Mouse (Mus musculus) midbrain, embryonic 10.5 days (tissue): ENCODE results near the gene Tmc4. TPM values are rescaled to one million over a fixed set of nuclear protein-coding genes. Genes with fewer than 3 reads are reported as not detected.

Source experiments
- DNase-seq: peaks from one replicate; pipeline ENCODE4 v3.0.0-alpha.2; 2017; ENCODE audit warnings: low spot score
- H3K27ac ChIP-seq: fragments of 300-500 bp; sonication (generic); replicated peaks from 2 replicates; pipeline ENCODE4 v1.5.1; 2016; ENCODE audit warnings: mild to moderate bottlenecking
- H3K27me3 ChIP-seq: fragments of 300-500 bp; sonication (generic); 2 replicates; pipeline ENCODE4 v1.6.1; 2016; ENCODE audit warnings: low read depth, mild to moderate bottlenecking; ENCODE audit not compliant: poor library complexity, severe bottlenecking
- H3K36me3 ChIP-seq: fragments of 300-500 bp; sonication (generic); 2 replicates; pipeline ENCODE4 v1.6.1; 2016; ENCODE audit warnings: mild to moderate bottlenecking, moderate library complexity
- H3K4me1 ChIP-seq: fragments of 300-500 bp; sonication (generic); 2 replicates; pipeline ENCODE4 v1.6.1; 2016
- H3K4me3 ChIP-seq: fragments of 300-500 bp; sonication (generic); 2 replicates; pipeline ENCODE4 v1.5.1; 2016; ENCODE audit warnings: mild to moderate bottlenecking, moderate library complexity
- H3K9me3 ChIP-seq: fragments of 300-500 bp; sonication (generic); replicated peaks from 2 replicates; pipeline ENCODE4 v1.6.1; 2016; ENCODE audit warnings: mild to moderate bottlenecking
- whole genome bisulfite sequencing: fragments of 180-500 bp; shearing (Covaris S2); methylation state at CpG from one replicate; pipeline ENCODE4 v1.1.7; 2016; 5-methylcytosine and 5-hydroxymethylcytosine counted together
- polyA plus RNA-seq: library from polyadenylated mRNA; unstranded; fragments of >200 nt; fragmentation: Nextera tagmentation; extraction: Ambion mirVana; gene quantifications from 2 replicates; pipeline ENCODE4 v1.2.1, GENCODE M21; 2016

The Tmc4 gene
- polyA plus RNA-seq, 1 experiment from 2014 or later: 3.1 TPM

DNA sequence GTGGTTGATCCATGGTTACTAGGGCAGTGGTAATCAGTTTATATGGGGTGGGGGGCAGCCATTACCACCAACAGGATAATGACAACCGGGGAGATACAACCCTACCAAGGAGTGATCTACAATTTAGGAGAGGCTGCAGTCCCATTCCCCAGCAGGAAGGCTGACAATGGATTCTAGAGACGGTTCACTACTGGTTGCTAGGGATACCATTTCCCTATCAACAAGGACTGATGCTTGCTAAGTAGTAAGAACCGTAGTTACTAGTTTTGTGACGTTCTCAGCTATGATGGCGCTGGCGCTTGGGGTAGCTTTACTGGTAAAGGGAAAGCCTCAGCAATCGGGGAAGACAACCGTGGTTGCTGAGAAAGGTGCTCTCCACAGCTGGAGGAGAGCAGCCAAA is 7.3 kb upstream of the Tmc4 start:
- Histone ChIP-seq H3K27ac (peak overlapping the region; percentile 78), H3K27me3 (no peaks in the 10 kb centered on the region), H3K4me3 (0 out of 2 replicates have a peak overlapping the region, but pooled peaks have one; percentile 0), H3K9me3 (peaks cover 3% of the 10 kb centered on the region; the same call in 1 of the 2 replicates), H3K4me1 (peaks cover 25% of the 10 kb centered on the region), H3K36me3 (peaks cover 45% of the 10 kb centered on the region)
- no peak for DNase-seq
- 82% methylated on average over 8 of the region's 8 CpGs for WGBS

DNA sequence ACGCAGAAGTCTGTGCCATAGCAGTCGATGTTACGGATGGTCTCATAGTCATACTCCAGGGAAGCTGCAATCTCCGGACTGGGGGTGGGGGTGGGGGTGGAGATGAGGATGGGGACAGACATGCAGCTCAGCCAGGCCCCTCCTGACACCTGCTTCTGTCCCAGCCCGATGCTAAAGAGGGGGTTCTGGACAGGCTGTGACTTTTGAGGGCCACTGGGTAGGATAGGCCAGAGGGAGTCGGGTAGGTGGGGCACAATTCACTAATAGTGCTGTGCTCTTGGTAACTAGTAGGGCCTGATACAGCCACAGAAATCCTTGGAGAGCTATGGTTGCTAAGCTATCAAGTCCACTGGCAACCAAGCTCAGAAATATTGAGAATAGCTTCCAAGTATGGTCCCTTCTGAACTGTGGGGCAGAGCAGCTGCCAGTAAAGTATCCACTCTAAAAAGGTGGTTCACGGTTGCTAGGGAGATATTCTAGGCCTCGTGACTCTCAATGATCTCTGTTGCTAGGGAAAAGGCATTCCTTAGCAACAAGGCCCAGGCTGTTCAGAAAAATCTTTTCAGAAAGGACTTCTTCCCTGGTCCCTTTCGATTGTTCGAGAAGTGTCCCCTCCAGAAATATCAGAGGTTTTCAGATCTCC is 6.7 kb upstream of the Tmc4 start:
- Histone ChIP-seq H3K36me3 (peaks cover 45% of the 10 kb centered on the region), H3K27ac (peak overlapping the region; percentile 78)

DNA sequence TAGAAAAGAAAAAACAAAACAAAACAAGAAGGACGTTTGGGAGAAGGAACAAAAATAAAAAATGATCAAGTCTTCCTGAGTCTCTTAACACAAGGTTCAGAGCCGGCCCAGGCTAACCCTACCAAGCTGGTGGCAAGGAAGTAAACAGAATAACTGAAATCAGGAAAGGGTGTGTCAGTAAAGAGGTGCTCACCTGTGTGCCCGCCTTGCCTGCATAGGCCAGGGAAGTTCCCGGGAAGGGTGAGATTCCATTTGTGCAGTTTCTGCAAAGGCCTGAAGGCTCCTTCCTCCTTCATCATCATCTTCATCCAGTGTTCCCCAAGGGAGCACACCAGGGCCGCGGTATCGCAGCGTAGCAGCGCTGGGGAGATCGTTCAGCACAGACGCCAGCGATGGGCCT is 982 bp downstream of the Tmc4 start:
- peaks cover 15% of the 10 kb centered on the region; the same call in 1 of the 2 replicates for H3K36me3 ChIP-seq
- H3K27me3 ChIP-seq: no peaks in the 10 kb centered on the region
- no peak overlapping the region for H3K27ac ChIP-seq
- H3K4me3 ChIP-seq: no peak overlapping the region
- H3K9me3 ChIP-seq: no peaks in the 10 kb centered on the region
- peaks cover 3% of the 10 kb centered on the region; the same call in 1 of the 2 replicates for H3K4me1 ChIP-seq
- no peak for DNase-seq
- 89% methylated on average over 12 of the region's 12 CpGs for WGBS

More for the DNA sequence above, 6.7 kb upstream of the Tmc4 start:
- no peak for DNase-seq
- H3K9me3 ChIP-seq: peaks cover 3% of the 10 kb centered on the region; the same call in 1 of the 2 replicates
- WGBS: 71% methylated on average over 10 of the region's 10 CpGs
- H3K4me1 ChIP-seq: peaks cover 25% of the 10 kb centered on the region
- H3K4me3 ChIP-seq: 0 out of 2 replicates have a peak overlapping the region, but pooled peaks have one; percentile 14
- no peaks in the 10 kb centered on the region for H3K27me3 ChIP-seq

DNA sequence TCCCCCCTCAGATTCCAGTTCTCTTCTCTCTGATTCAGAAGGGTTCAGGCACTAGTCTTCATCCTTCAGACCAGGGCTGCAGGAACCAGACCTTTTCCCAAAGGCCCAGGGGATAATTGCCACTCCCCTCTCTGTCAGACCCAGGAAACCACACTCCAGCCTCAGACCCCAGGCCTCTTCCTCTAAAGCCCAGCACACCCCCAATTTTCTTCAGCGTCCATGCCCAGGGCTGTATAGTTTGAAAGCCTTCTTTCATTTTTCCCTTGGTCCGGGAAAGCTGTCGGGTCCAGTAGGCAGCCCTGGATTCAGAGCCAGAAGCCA is 2.2 kb downstream of the Tmc4 start:
- Histone ChIP-seq H3K27me3 (no peaks in the 10 kb centered on the region), H3K36me3 (peaks cover 8% of the 10 kb centered on the region; the same call in 1 of the 2 replicates), H3K27ac (no peak overlapping the region), H3K4me3 (no peak overlapping the region), H3K9me3 (no peaks in the 10 kb centered on the region), H3K4me1 (peaks cover 3% of the 10 kb centered on the region; the same call in 1 of the 2 replicates)
- WGBS: 68% methylated on average over 3 of the region's 3 CpGs
- DNase-seq: no peak

DNA sequence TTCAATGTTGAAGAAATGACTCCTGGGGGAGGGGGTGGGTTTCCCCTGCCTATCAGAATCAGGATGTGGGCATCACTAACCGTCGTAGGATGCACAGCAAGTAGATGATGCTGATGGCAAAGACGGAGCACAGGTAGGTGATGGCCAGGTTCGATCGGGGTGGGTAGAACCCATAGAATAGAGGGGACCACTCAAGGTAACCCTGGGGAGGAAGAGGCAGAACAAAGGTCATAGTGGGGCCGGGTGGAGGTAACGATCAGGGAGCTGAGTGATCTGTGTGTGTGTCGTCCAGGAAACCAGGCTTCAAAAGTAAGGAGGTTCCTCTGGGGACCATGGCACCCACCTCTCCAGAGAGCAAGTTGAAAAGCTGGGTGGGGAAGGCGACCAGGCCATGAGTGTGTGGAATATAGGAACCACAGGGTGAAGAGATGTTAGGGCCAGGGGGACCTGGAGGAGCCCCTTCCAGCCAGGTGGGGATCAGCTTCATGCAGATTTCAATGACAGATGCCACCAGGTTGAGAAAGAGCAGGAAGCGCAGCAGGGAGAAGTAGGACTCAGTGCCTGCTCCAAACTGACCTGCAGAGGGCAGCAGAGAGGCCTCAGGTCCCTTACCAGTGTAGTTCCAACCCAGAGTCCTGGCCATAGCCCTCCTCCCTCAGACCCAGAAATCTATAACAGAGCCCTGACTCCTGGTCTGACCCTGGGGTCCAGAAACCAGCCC is 2.7 kb downstream of the Tmc4 start:
- H3K36me3 ChIP-seq: peaks cover 7% of the 10 kb centered on the region; the same call in 1 of the 2 replicates
- H3K4me1 ChIP-seq: peaks cover 3% of the 10 kb centered on the region; the same call in 1 of the 2 replicates
- WGBS: 73% methylated on average over 10 of the region's 10 CpGs
- peak overlapping the region; percentile 20; the same call in 1 of the 2 replicates for H3K4me3 ChIP-seq
- no peaks in the 10 kb centered on the region for H3K27me3 ChIP-seq
- H3K9me3 ChIP-seq: no peaks in the 10 kb centered on the region
- DNase-seq: peak; percentile 79
- no peak overlapping the region for H3K27ac ChIP-seq

DNA sequence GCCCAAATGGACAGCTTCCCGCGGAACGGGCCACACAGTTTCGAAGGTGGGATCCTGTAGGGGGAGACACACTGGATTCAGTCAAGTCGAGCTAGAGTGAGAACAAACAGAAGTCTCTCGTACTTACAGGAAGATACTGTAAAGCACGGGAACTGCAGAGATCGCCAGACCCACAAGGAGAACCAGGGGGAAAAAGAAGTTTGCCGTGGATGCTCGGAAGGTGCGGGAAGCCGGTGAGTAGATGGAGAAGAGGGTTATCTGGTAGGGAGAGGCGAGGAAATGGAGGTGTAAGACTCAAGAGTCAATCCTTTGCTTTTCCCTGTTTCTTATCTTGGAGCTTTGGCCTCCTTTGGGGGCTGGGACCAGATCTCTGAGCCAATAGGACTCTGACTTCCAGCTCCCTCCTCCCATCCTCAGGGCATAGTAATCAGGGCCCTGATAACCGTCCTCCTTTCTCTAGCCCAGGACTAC is 10.4 kb downstream of the Tmc4 start:
- H3K27ac ChIP-seq: no peak overlapping the region
- no peaks in the 10 kb centered on the region for H3K9me3 ChIP-seq
- DNase-seq: no peak
- peaks cover 30% of the 10 kb centered on the region for H3K4me1 ChIP-seq
- no peaks in the 10 kb centered on the region for H3K27me3 ChIP-seq
- peak overlapping the region; percentile 11; the same call in 1 of the 2 replicates for H3K4me3 ChIP-seq
- peaks cover 17% of the 10 kb centered on the region for H3K36me3 ChIP-seq
- 10% methylated on average over 14 of the region's 14 CpGs for WGBS

DNA sequence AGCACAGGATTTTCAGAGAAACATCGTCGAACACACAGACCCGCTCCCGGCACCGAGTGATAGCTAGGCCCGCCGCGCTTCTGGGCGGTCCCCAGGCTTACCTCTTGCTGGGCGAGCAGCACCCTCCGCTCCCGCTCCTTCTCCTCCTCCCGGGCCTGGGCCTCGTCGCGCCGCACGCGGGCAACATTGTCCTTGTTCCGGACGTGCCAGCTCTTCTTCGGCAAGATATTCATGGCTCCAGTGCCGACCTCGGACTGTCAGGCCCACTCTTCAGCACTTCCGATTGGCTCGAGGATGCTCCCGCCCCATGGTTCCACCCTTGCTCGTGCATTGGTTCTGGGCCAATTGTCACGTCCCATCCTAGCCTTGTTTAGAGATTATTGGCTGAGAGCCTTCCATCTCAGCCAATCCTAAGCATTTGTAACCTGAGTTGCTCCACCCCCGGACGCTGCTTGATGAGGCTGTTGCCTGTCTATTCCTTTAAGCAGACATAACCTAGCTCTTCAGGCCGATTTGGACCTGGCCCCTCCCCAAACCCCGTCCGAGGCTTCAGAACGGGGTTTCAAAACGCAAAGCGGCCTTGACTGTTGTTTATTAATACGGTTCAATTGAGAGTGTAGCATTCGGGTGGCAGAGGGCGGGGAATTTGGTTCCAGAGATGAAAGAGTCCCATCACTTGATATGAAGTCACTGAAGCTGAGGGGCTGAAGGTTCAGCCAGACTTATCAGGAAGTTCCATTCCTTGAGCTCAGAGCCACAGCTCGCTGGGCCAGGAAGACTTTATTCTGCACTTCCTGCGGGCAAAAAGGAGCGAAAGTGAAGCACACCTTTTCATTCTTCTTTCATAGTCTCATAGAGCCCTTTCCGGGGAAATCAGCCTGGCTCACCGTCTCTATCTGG is 11.9 kb downstream of the Tmc4 start, which contains the start of gene Leng1:
Leng1 (minus strand) TSS at position 626 of the 900 bp plus-strand sequence.
- H3K9me3 ChIP-seq: no peaks in the 10 kb centered on the region
- H3K27me3 ChIP-seq: no peaks in the 10 kb centered on the region
- H3K4me3 ChIP-seq: peak within 1 kb of the TSS; percentile 81
- DNase-seq: peak; percentile 93
- peak within 1 kb of the TSS; percentile 91 for H3K27ac ChIP-seq
- H3K36me3 ChIP-seq: peaks cover 32% of the 10 kb centered on the region
- H3K4me1 ChIP-seq: peaks cover 30% of the 10 kb centered on the region
- 6% methylated on average over 45 of the region's 45 CpGs for WGBS

DNA sequence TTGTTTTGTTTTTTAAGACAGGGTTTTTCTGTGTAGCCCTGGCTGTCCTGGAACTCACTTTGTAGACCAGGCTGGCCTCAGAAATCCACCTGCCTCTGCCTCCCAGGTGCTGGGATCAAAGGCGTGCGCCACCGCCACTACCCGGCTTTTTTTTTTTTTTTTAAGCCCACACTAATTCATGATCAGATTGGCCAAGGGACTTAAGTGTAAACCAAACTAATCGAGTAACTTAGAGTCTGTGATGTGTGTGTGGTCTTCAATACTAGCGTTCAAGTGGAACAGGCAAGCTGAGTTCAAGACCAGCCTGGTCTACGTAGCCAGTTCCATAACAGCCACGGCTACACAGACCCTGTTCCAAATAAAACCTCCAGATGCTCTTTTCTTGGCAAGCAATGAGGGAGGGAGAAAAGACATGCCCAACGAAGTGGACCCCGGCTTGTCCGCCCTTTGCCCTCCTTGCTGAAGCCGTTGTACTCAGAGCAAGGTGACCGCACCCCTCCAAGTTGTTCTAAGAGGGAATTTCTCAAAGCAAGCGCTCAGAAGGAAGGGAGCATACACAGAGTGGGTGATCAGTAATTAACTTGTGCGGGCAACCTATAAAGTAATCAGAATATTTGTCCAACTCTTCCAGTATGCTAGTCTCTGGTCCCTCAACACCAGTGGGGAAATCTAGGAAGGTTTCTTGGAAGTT is 12.7 kb downstream of the Tmc4 start:
- DNase-seq: peak; percentile 49
- Histone ChIP-seq H3K36me3 (peaks cover 40% of the 10 kb centered on the region), H3K9me3 (no peaks in the 10 kb centered on the region), H3K27me3 (no peaks in the 10 kb centered on the region), H3K4me1 (peaks cover 30% of the 10 kb centered on the region), H3K27ac (peak overlapping the region; percentile 91), H3K4me3 (peak overlapping the region; percentile 81)
- WGBS: 42% methylated on average over 15 of the region's 15 CpGs

DNA sequence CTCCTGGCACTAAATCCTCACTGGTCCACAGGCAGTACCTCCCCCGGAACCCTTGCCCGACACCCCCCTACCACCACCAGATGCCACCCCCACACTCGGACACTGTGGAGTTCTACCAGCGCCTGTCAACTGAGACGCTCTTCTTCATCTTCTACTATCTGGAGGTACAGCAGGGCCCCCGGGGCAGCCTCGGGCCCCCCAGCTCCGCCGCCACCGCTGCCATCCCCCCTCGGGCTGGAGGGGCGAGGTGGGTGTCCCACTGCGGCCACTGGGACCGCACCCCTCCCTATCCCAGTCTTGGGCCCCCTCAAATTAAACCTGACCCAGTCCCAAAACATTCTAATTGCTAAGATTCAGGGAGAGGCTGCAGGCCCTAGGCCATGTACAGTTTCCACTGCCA is 18.8 kb downstream of the Tmc4 start:
- H3K27ac ChIP-seq: no peak overlapping the region
- H3K9me3 ChIP-seq: no peaks in the 10 kb centered on the region
- no peak for DNase-seq
- H3K36me3 ChIP-seq: peaks cover 100% of the 10 kb centered on the region
- no peak overlapping the region for H3K4me3 ChIP-seq
- 94% methylated on average over 14 of the region's 14 CpGs for WGBS
- H3K4me1 ChIP-seq: peaks cover 4% of the 10 kb centered on the region
- H3K27me3 ChIP-seq: no peaks in the 10 kb centered on the region

DNA sequence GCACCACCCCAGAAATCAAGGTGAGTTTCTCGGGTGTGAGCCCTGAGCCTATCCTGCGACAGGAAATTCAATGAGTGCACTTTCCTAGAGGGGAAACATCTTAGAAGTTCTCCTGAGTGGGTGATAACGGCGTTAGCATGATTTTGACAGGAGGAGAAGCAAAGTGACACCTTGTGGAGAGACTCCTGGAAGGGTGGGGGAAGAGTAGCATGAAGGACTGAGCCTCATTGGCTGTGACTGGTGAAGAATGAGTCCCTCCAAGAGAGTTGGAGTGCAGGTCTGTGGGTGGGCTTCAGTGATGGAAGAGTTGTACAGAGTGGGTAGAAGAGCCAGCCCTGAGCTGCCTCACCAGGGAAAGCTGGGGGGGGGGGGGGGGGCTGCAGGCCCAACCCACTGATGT is 20.4 kb downstream of the Tmc4 start:
- no peak overlapping the region for H3K27ac ChIP-seq
- H3K4me3 ChIP-seq: no peak overlapping the region
- peaks cover 100% of the 10 kb centered on the region for H3K36me3 ChIP-seq
- H3K9me3 ChIP-seq: no peaks in the 10 kb centered on the region
- H3K27me3 ChIP-seq: no peaks in the 10 kb centered on the region
- 91% methylated on average over 4 of the region's 4 CpGs for whole genome bisulfite sequencing
- H3K4me1 ChIP-seq: no peaks in the 10 kb centered on the region
- DNase-seq: no peak

DNA sequence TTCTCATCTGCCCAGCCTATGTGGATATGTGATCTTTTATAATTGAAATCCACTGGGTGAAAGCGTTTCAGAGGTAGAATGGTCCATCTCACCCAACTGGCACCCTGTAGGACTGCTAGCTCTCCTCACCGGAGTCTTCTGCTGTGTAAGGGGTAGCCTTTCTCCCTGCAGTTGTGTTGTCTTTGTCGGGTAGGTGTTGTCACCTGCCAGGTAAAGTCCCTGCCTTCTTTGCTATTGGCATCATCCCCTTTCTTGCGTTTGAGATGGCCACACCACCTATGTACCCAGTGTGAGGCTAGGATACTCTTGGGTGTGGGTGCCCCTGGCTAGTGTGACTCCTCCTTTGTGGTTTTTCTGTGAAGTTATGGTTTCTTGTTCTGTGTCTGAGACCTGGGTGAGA is 30.7 kb downstream of the Tmc4 start:
- Histone ChIP-seq H3K27ac (peak overlapping the region; percentile 97), H3K4me3 (peak overlapping the region; percentile 100), H3K27me3 (0 out of 2 replicates have a peak, but pooled peaks cover 6% of the 10 kb centered on the region), H3K4me1 (peaks cover 40% of the 10 kb centered on the region), H3K9me3 (0 out of 2 replicates have a peak, but pooled peaks cover 3% of the 10 kb centered on the region), H3K36me3 (peaks cover 54% of the 10 kb centered on the region)
- no peak for DNase-seq
- WGBS: 76% methylated on average over 4 of the region's 4 CpGs
